Mouse (Mus musculus) frontal cortex, adult 2 months (tissue): ENCODE measurements at regions not wholly inside any gene's neighbourhood (a gene's known extent, or its start where the extent isn't known, plus 50 kb on each side); places are given as distances from the start of the nearest gene placed in this dataset.
"Not testable (repeated sequence)": the region's sequence is repeated elsewhere in the genome, so short reads cannot be mapped to it uniquely, and the experiment has no call there.

ENCODE experiments used
- DNase-seq, 2 experiments: peaks; one replicate each; pipeline ENCODE4 v3.0.0; 2022; ENCODE audit warnings: low spot score in 1 of 2; ENCODE audit errors: extremely low spot score in 1 of 2

DNA sequence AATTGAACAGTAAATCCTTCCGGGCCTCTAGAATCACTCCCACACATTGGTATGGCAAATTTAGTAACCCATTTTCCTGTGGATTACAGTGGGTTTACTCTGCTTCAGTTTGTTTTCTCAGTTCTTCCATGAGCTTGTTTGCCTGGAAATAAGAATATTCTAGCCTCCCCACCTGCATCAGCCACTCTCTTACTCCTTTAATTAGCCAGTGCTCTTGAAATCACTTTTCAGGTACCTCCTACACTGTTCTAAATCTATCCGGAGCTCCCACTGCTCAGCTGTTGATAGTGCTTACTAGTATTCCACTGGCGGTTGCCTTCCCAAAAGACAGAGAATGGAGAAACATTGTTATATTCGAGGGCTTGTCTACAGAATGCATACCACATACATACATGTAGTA, 167.1 kb downstream of the Htr7 start:
- DNase-seq, result peak; percentile 10 to 15

DNA sequence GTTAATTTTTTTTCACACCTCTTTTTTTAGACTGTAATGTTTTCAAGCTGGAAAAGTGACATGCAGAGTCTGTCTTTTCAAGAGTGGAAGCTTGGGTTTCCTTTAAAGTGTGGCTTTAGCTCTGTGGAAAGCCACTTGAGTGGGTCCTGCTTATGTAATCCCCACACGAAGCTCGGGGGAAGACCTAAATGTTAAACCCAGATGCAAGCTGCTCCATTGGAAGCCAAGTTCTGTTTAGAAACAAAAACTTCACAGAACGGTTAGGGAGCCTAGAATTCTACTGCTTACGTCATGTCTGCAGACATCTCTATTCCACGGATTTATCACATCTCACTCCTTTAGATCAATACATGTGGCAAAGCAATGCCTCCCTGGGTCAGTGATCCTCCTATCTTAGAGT, 171.0 kb downstream of the Htr7 start:
- DNase-seq, result peak in 1 of 2 experiments; percentile 19

DNA sequence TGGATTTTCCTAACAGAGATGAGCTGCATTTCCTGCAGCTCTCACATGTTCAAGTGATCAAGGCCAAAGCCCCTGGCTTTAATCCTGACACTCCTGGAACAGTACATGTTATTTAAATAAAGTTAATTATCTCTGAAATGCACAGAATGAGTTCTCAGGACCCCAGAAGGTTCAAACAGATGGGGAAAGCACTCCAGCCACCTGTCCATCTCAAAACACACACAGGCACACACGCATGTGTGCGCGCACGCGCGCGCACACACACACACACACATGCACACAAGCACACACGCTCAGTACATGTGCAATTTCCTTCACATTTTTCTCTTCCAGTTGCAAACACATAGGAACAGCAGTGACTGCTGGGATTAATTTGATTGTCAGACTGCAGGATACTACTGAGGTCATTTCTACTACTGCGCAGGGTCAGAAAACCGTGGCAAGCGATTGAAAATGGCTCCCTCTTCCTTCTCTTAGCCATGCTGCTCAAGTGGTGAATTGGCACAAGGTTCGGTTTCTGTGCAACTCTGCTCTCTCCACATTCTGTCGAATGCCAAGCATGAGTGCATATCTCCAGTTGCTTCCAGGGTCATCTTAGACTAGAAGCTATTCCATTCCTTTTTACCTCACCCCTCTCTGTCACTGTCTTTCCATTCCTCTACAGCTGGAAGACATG, 175.4 kb downstream of the Htr7 start:
- DNase-seq, result no peak

DNA sequence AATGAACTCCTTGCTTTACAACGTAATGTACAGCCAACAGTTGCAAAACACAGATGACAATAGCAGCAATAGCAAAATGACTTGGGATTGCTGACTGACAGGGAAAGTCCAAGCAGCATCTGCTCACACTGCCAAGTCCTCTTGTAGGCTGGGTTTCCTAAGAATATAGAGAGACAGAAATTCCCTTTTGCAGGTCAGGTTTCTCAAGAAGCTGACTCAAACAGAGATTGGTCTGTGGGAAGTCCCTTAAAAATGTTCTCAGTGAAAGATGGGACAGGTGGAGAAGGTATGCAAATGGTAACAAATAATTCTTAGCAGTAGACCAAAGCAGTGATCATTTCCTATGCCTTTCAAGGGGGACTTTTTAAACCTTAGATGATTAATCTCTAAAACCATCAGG, 181.8 kb downstream of the Htr7 start:
- DNase-seq, result no peak

DNA sequence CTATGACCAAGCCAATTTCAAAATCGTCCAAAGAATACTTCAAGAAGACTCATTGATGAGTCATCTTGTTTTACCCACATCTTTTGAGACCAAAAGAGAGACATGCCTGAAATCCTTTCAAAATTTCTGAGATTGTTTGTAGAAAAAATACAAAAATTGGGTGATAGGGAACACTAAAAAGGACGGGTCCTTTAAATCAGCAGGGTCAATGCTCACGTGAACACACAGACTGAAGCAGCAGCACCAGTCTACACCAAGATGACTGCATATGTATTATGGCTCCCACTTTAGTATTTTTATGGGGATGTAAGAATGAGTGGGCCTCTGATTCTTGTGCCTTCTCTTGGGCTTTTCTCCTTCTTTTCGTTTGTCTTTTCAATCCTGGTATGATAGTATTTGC, 186.6 kb downstream of the Htr7 start:
- no peak for DNase-seq

DNA sequence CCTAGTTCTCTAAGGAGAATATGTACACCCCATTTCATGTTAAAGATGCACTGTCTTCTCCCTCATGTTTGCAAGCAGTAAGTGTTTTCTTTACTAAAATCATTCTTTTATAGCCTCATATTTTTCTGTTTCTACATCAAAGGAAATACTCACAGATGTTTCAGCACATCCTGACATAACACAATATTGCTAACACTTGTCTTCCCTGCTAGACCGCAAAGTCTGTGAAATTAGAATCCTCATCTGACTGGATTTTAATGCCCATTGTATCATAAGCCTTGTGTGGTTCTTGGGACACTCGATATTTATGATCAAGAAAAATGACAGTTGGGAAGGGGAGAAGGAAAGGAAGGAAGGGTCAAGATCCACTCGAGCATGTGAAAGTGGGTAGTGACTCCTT, 188.8 kb downstream of the Htr7 start:
- no peak for DNase-seq

DNA sequence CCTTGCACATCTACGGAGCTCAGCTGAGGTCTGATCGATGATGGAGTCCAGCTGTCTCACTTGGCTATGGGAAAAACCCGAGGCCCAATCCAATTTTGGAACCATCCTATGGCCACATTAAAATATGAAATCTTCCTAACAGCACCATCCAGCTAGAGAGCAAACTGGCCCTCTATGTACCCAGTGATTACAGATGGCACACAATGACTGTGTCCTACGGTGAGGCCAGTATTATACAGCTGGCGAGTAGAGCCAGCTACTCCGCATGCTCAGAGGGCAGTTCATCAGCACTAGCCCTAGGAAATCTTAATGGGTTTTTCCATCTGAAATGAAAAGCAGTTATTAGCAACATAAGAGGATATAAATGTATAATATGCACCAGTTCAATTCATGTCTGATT, 194.3 kb downstream of the Htr7 start:
- no peak for DNase-seq

DNA sequence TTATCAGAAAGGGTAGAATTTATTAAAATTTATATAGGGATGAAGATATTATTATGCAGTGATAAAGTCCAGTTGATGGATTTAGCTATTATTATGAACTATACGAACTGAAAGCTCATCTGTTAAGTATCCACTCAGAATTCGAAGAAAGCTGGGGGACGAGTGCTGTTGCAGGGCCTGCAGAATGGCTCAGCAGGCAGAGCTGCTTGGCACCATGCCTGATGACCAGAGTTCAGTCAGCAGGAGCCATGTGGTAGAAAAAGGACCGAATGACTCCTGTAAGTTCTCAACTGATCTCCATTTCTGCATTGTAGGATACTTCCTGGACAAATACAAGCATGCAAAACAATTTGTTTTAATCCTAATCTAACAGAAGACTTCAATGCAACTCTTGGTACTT, 195.9 kb downstream of the Htr7 start:
- no peak for DNase-seq

DNA sequence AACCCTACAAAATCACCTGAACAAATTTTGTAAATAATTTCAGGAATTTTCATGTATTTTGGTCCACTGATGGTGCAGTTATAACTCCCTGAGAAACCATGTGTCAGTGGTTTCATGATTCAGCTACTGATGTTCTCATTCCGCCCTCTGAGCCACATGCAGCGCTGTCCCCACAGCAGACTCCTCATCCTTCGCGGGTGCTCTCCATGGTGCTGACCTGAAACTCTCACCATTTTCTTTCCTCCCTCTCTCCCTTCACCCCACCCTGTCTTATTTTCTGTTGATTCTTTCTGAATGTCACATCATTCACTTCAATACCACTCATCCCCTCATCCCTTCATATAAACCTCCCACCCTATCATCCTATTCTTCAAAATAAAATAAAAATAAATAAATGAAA, 224.3 kb downstream of the Htr7 start:
- DNase-seq, result no peak

DNA sequence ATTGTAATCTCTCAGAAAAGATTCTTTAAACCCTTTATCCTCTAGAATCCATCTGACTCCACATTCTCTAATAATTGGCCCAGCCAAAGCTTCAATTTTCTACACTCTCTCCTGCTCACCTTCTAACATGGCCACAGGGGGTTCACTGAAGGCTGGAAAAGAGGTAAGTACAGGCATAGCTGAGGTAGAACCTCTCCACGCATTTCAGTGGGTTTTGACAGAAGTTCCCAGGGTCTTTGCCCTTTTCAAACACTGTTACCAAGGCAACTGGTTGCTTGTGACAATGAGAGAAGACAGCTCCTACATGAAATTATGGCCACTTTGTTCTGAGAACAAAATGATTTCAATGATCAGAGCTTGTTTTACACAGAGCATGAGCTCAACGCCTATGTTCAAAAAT, 231.2 kb downstream of the Htr7 start:
- no peak for DNase-seq

DNA sequence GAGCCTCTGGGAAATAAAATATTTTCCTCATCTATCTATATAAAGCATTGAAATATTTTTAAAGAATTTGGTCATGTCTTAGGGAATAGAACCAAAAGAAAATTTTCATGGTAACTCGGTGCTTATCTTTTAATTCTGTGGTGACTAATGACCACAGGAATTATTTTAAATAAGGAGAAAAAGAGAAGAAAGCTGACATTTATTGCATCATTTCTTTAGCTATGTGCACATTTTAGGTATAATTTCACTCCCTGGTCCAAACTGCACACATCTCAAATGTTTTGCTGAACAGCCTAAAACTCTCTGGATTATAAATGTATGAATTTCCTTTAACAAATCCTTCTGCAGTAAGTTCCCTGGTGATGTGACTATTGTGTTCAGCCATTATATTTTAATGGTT, 237.7 kb downstream of the Htr7 start:
- DNase-seq, result no peak

DNA sequence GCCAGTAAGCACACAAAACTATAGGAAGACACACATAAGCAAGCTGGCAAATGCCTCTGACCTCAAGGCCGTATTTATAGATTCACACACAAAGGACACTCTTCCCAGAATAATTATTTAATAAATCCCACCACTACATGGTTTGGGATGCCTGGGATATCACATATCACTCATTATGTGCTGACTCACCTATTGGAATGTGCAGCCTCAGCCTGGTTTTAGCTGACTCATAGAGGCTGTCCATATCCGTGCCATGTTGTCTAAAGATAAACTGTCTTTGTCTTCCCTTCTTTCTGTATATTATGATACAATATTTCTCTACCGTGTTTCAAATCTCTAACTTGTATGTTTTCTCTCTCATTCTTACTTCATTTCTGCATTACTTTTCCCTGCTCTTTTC, 262.6 kb downstream of the Htr7 start:
- DNase-seq, result no peak

DNA sequence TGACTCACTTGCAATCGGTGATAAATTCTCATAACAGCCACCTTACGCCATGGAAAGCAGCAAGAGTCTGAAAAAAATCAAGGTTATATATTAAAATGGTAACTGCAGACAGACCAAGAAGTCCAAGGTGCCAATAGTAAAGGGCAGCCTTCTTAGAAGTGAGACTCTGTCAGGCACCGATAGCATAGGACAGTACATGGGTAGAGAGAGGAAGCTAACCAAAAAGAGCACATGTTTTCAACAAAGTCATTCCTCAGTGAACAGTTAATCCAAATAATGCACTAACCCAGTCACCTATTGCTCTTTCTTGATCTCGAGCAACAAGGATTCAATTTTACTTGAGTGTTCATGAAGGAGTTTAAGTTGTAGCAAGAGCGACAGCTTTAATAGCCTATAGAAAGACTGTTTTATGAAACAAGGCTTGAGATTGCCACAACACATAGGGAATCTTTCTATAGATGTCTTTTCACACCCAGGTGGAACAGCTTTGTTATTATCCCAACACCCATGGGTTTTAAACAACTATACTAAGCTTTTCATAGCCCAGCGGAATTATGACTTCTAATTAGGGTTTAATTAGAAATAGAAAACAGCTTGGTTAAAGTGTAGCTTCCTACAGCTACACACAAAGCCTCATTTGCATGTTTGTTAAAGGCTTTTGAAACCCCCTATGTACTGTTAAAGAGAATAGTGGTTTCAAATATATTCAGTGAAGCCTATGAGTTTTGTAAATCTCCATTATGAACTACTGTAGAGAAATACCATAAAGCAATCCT, 269.9 kb downstream of the Htr7 start:
- no peak for DNase-seq

DNA sequence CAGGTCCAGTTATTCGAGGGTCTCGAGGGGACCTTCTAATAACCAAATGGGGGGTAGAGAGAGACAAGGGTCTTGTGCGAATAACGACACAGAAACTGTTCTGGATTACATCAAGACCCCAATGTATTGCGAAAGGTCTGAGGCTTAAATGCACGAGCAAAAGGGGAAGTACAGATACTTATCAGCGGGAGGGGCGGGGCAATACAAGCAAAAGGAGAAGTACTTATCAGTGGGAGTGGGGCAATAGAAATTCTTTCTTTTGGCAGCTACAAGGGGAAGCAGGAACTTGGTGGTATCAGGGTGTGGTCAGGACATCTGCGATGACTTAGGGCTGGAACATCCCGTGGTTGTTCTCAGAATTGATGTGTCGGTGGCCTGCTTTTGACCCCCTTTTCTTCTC, 295.6 kb downstream of the Htr7 start:
- not testable (repeated sequence) for DNase-seq

DNA sequence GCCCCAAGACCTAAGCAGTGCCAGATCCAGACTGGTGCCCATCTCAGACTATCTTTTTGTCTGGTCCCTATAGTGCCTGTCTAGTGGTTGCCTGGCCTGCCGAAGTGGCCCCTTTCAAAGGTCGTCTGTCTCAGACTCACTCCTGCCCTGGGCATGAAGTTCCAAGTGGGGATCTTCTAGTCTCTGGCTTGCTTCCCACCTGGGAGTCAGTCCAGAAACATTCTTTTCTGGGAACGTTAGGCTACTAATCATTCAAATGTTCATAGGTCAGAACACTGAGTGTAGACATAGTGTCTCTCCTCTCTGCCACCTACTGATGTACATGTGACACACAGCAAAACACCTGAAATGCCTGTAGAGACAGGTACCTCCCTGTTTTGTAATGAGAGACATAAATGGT, 297.6 kb downstream of the Htr7 start:
- no peak for DNase-seq

DNA sequence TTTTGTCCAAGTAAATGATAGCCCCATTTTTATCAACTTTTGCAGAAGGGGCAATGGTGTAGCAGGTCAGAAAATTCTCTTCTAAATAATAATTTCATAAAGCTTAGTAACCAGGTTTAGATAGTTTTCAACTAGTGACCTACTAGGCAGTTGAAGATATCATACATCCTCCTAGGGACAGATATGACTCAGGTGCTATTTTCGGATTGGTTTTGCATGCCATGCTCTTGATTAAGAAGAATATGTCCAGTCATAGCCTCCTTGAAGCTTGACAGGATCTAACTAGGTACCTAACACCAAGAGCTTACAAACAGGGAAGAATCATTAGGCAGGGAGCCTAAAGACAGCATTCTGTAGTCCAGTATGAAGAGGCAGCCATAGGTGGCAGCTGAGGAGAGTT, 301.8 kb downstream of the Htr7 start:
- DNase-seq, result no peak

DNA sequence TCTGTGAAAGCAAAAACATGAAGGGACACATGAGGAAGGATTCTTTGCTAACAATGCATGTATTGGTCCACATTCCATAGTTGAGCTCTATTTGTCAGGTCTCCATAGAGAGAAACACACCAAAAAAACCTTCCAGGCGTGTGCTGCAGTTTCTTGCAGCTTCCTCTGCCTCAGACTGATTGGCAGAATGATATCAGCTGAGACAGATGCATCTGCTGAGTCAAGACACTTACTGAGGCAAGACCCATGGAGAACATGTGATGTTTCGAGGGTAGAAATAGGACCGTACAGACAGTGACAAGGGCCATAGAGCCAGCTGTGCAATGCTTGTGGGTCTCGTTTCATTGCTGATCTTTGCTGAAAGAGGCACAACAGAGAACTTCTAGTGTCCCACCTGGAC, 321.6 kb downstream of the Htr7 start:
- DNase-seq, result no peak

DNA sequence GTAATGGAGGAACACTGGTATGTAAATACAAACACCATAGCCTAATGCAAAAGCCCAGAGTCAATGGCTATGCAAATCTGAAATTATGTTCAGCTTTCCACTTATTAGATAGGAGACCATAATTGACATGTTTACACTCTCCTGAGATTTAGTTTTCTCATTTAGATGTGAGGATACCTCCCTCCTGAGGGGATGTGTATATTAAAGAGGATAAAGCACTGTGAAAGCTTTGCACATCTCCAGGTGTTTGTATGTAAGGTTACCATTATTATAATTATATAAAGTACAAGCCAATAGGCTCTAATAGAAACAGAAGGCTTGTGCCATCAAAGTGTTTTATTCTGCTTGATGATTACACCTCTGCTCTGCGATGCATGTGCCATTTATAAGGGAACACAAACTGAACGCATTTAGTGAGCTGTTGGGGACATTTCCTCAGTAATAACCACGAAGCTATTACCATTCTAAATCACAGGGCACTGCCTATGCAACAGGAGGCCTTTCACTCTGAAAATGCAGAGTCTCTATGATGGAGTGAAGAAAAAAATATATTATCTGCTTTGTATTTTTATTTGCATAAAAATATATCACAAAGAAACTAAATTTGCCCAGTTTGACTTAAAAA, 328.8 kb downstream of the Htr7 start:
- DNase-seq, result no peak
